Mouse (Mus musculus) adrenal gland, postnatal 25 days (tissue): ENCODE results near the gene Gm2001. TPM values are rescaled to one million over a fixed set of nuclear protein-coding genes. Genes with fewer than 3 reads are reported as not detected.
"Not testable (repeated sequence)": the region's sequence is repeated elsewhere in the genome, so short reads cannot be mapped to it uniquely, and the experiment has no call there.

Source experiments
- DNase-seq: peaks from one replicate; pipeline ENCODE4 v3.0.0; 2021; ENCODE audit warnings: mixed read lengths
- long read RNA-seq: library from polyadenylated mRNA; stranded (forward); transcript quantifications from one replicate; pipeline ENCODE4 v2.0.0, GENCODE M21; 2021
- total RNA-seq: library from RNA; stranded (reverse); gene quantifications from 2 replicates; pipeline ENCODE4 v1.2.3, GENCODE M21; 2021

Gene Gm2001
- total RNA-seq = not detected in 2 replicates
- long read RNA-seq = 0 reads

- DNase-seq = not testable (repeated sequence)
These were observed at the start of gene Gm2001 for GRCm38 (mm10) chr12:87842239-87842638. Gene Gm2001, minus strand, starts transcription at chr12:87842339.

GRCm38 (mm10) chr12:87873772-87874171, 31.6 kb upstream of the Gm2001 start, which contains the start of gene Gm2016:
Gene Gm2016, plus strand, starts transcription at chr12:87874072.
- DNase-seq = not testable (repeated sequence)

- DNase-seq = not testable (repeated sequence)
These were observed 21.9 kb upstream of the Gm2001 start for GRCm38 (mm10) chr12:87864048-87864447.

- DNase-seq = peak; percentile 1
These were observed 21.5 kb upstream of the Gm2001 start for GRCm38 (mm10) chr12:87863638-87864037.

- peak; percentile 1 for DNase-seq
These were observed 19.9 kb upstream of the Gm2001 start for GRCm38 (mm10) chr12:87861740-87862692.

- DNase-seq = not testable (repeated sequence)
These were observed 13.9 kb upstream of the Gm2001 start for GRCm38 (mm10) chr12:87856067-87856466.

GRCm38 (mm10) chr12:87850657-87851056, 8.5 kb upstream of the Gm2001 start:
- DNase-seq = not testable (repeated sequence)

- not testable (repeated sequence) for DNase-seq
These were observed 25.9 kb downstream of the Gm2001 start, which contains the start of gene BB287469 for GRCm38 (mm10) chr12:87816277-87816676. Gene BB287469, plus strand, starts transcription at chr12:87816577.

GRCm38 (mm10) chr12:87797971-87798370, 44.2 kb downstream of the Gm2001 start:
- DNase-seq = not testable (repeated sequence)

GRCm38 (mm10) chr12:87795212-87795611, 46.9 kb downstream of the Gm2001 start, which contains the start of gene Gm21936:
Gene Gm21936, plus strand, starts transcription at chr12:87795512.
- not testable (repeated sequence) for DNase-seq

Other genes with a start within 250 kb of the Gm2001 start
- not detected in 2 replicates for gene Oog1, start 239.7 kb downstream of the Gm2001 start, total RNA-seq
- gene Gm4027, start 223.5 kb downstream of the Gm2001 start, total RNA-seq = not detected in 2 replicates
- not detected in 2 replicates for gene Gm16381, start 197.7 kb downstream of the Gm2001 start, total RNA-seq
- gene Gm21319, start 66.6 kb downstream of the Gm2001 start, total RNA-seq = not detected in 2 replicates
- not detected in 2 replicates for gene Gm21936, start 46.8 kb downstream of the Gm2001 start, total RNA-seq
- not detected in 2 replicates for gene BB287469, start 25.8 kb downstream of the Gm2001 start, total RNA-seq
- not detected in 2 replicates for gene Gm2016, start 31.7 kb upstream of the Gm2001 start, total RNA-seq
- gene Gm2022, start 53.0 kb upstream of the Gm2001 start, total RNA-seq = not detected in 2 replicates
- gene Gm2035, start 77.5 kb upstream of the Gm2001 start, total RNA-seq = not detected in 2 replicates
- gene Gm2042, start 111.7 kb upstream of the Gm2001 start, total RNA-seq = not detected in 2 replicates
- not detected in 2 replicates for gene Gm2075, start 169.5 kb upstream of the Gm2001 start, total RNA-seq
- gene Gm6803, start 176.4 kb upstream of the Gm2001 start, total RNA-seq = not detected in 2 replicates
- not detected in 2 replicates for gene Gm2056, start 184.7 kb upstream of the Gm2001 start, total RNA-seq
- gene Gm16368, start 241.4 kb upstream of the Gm2001 start, total RNA-seq = not detected in 2 replicates